Mouse (Mus musculus): ENCODE data around the gene Ankrd39. TPM values are rescaled to one million over a fixed set of nuclear protein-coding genes. Genes with fewer than 3 reads are reported as not detected.
"Not testable (repeated sequence)": the region's sequence is repeated elsewhere in the genome, so short reads cannot be mapped to it uniquely, and the experiment has no call there.

Ankrd39 gene
- polyA plus RNA-seq, 1 experiment from 2014 or later, result 27.3 TPM

GRCm38 (mm10) chr1:36548771-36549170 is 1.5 kb upstream of the Ankrd39 start:
- Histone ChIP-seq H3K27me3 (no peaks in the 10 kb centered on the region), H3K27ac (peak overlapping the region; percentile 89), H3K4me3 (peak overlapping the region; percentile 9; the same call in 1 of the 2 replicates), H3K36me3 (peaks cover 57% of the 10 kb centered on the region), H3K9ac (peak overlapping the region; percentile 55), H3K9me3 (no peaks in the 10 kb centered on the region), H3K4me2 (peak overlapping the region; percentile 24; the same call in 1 of the 2 replicates), H3K4me1 (peaks cover 48% of the 10 kb centered on the region)
- 29% methylated on average over 8 of the region's 8 CpGs for WGBS
- ATAC-seq (ENCODE audit: insufficient number of reproducible peaks, insufficient read depth, low FRiP score, low TSS enrichment, low read depth), result no peak

DNA sequence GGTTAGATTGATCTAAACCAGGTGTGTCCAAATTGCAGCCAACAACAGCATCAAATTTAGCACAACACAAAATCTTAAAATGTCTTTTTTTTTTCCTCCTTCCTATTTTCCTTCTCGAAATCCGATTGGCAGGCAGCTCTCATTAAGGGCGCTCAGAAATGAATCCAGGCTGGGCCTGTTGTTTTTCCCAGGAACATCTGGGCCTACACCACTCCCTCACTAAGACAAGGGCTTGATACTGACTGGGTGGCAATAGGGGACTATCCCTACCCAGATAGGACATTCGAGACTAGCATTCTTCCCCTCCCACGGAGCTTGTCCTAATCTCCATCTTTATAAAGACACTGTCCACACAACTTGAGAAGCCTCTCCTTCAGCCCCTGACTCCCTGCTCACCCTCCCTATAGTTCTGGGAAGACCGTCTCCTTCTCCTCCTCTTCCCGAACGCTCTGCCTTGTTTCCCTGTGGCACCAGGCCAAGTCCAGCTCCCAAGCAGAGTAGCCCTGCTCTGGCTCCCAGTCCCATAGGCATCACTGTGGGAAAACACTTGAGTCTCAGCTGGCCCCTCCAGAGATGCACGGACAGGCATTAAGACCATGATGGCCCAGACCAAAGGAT is 845 bp upstream of the Ankrd39 start:
- peak overlapping the region; percentile 57 for H3K9ac ChIP-seq
- no peaks in the 10 kb centered on the region for H3K27me3 ChIP-seq
- no peak for ATAC-seq (ENCODE audit: insufficient number of reproducible peaks, insufficient read depth, low FRiP score, low TSS enrichment, low read depth)
- peak overlapping the region; percentile 38; the same call in 1 of the 2 replicates for H3K4me2 ChIP-seq
- H3K4me3 ChIP-seq, result no peak overlapping the region
- peaks cover 54% of the 10 kb centered on the region for H3K4me1 ChIP-seq
- peaks cover 51% of the 10 kb centered on the region for H3K36me3 ChIP-seq
- H3K9me3 ChIP-seq, result no peaks in the 10 kb centered on the region
- 22% methylated on average over 9 of the region's 9 CpGs for WGBS
- peak overlapping the region; percentile 89 for H3K27ac ChIP-seq

GRCm38 (mm10) chr1:36545845-36546600 is 1.2 kb downstream of the Ankrd39 start:
- Histone ChIP-seq H3K9me3 (no peaks in the 10 kb centered on the region), H3K4me1 (peaks cover 54% of the 10 kb centered on the region), H3K27me3 (no peaks in the 10 kb centered on the region), H3K36me3 (peaks cover 46% of the 10 kb centered on the region), H3K27ac (no peak overlapping the region), H3K9ac (peak overlapping the region; percentile 78), H3K4me3 (peak overlapping the region; percentile 71), H3K4me2 (peak overlapping the region; percentile 74)
- no peak for ATAC-seq (ENCODE audit: insufficient number of reproducible peaks, insufficient read depth, low FRiP score, low TSS enrichment, low read depth)
- WGBS, result 72% methylated on average over 19 of the region's 19 CpGs

DNA sequence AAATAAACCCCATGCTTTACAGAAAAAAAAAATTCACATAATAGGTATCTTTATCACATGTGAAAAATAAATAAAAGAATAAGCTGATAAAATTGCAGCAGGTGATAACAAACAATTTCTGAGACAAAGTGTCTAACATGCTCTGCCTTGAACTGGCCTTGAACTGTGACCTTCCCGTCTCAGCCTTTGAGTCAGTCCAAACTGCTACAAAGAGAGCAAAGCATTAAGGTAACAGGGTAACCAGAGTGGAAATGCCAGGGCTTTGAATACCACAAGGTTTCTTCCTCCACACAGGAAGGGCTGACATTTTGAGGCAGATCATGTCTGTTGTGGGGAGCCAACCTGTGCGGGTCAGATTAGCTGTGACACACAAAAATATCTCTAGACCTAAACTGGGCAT is 1.9 kb downstream of the Ankrd39 start:
- Histone ChIP-seq H3K4me3 (no peak overlapping the region), H3K9me3 (no peaks in the 10 kb centered on the region), H3K27ac (no peak overlapping the region), H3K4me1 (peaks cover 51% of the 10 kb centered on the region), H3K27me3 (no peaks in the 10 kb centered on the region), H3K36me3 (peaks cover 45% of the 10 kb centered on the region), H3K4me2 (no peak overlapping the region), H3K9ac (no peak overlapping the region)
- ATAC-seq (ENCODE audit: insufficient number of reproducible peaks, insufficient read depth, low FRiP score, low TSS enrichment, low read depth), result no peak
- WGBS, result 71% methylated on average over 2 of the region's 2 CpGs

DNA sequence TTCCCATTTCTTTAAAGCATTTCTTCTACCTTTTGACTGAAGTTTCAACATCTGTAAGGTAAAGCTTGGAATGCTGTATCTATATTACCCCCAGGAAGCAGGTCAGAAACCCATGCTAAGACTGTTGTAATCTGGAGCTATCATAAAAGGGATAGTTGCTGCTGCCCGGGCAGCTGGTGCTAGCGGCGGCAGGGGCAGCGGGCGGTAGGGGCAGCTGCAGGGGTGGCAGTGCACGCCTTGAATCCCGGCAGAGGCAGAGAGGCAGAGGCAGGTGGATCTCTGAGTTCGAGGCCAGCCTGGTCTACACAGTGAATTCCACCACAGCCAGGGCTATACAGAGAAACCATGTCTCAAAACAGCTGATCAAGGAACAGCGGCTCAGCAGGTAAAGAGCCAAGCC is 4.3 kb downstream of the Ankrd39 start:
- H3K27me3 ChIP-seq, result no peaks in the 10 kb centered on the region
- peaks cover 26% of the 10 kb centered on the region for H3K4me1 ChIP-seq
- H3K9ac ChIP-seq, result no peak overlapping the region
- no peak overlapping the region for H3K27ac ChIP-seq
- H3K36me3 ChIP-seq, result peaks cover 44% of the 10 kb centered on the region
- ATAC-seq (ENCODE audit: insufficient number of reproducible peaks, insufficient read depth, low FRiP score, low TSS enrichment, low read depth), result no peak
- no peak overlapping the region for H3K4me2 ChIP-seq
- no peaks in the 10 kb centered on the region for H3K9me3 ChIP-seq
- H3K4me3 ChIP-seq, result no peak overlapping the region
- 92% methylated on average over 9 of the region's 9 CpGs for WGBS

GRCm38 (mm10) chr1:36541844-36542243 is 5.4 kb downstream of the Ankrd39 start:
- Histone ChIP-seq H3K27me3 (no peaks in the 10 kb centered on the region), H3K4me1 (peaks cover 18% of the 10 kb centered on the region), H3K36me3 (peaks cover 47% of the 10 kb centered on the region), H3K4me3 (no peak overlapping the region), H3K27ac (no peak overlapping the region), H3K4me2 (no peak overlapping the region), H3K9ac (no peak overlapping the region), H3K9me3 (no peaks in the 10 kb centered on the region)
- WGBS, result 96% methylated on average over 16 of the region's 16 CpGs
- no peak; the same call in 1 of the 2 replicates for ATAC-seq (ENCODE audit: insufficient number of reproducible peaks, insufficient read depth, low FRiP score, low TSS enrichment, low read depth)

DNA sequence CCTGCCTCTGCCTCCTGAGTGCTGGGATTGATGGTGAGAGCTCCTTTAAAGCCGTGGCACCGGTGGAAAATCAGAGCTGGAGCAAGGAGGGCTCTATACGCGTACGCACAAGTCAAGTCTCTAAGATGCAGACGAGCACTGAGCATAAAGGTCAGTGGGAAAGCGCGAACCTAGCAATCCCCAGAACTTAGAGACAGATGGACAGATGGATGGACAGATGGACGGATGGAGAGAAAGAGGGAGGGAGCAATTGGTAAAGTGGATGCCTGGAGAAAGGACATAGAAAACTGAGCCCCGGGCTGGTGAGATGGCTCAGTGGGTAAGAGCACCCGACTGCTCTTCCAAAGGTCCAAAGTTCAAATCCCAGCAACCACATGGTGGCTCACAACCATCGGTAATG is 6.4 kb downstream of the Ankrd39 start:
- H3K4me2 ChIP-seq, result no peak overlapping the region
- peaks cover 12% of the 10 kb centered on the region for H3K4me1 ChIP-seq
- H3K27me3 ChIP-seq, result no peaks in the 10 kb centered on the region
- WGBS, result 92% methylated on average over 12 of the region's 12 CpGs
- no peak overlapping the region for H3K9ac ChIP-seq
- H3K4me3 ChIP-seq, result no peak overlapping the region
- ATAC-seq (ENCODE audit: insufficient number of reproducible peaks, insufficient read depth, low FRiP score, low TSS enrichment, low read depth), result no peak
- H3K36me3 ChIP-seq, result peaks cover 47% of the 10 kb centered on the region
- H3K27ac ChIP-seq, result no peak overlapping the region
- H3K9me3 ChIP-seq, result no peaks in the 10 kb centered on the region

DNA sequence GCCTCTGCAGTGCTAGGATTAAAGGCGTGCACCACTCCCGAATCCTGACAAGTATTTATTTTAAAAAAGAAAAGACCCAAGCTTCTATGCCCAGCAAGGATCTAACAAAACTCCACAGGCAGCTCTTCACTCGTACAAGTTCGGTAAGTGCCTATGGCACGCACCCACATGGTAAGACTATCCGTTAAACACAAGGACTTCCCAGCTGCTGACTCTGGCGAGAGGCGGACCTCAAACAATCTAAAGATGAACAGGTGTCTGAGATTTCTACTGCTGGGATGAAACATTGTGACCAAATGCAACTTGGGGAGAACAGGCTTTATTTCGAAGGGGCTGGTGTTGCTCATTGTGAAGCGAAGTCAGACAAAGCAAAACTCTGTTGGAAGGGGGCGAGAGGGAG is 7.1 kb downstream of the Ankrd39 start:
- no peak overlapping the region for H3K4me3 ChIP-seq
- 91% methylated on average over 11 of the region's 11 CpGs for WGBS
- H3K27me3 ChIP-seq, result no peaks in the 10 kb centered on the region
- no peak overlapping the region for H3K27ac ChIP-seq
- H3K4me1 ChIP-seq, result peaks cover 12% of the 10 kb centered on the region
- H3K4me2 ChIP-seq, result no peak overlapping the region
- no peak for ATAC-seq (ENCODE audit: insufficient number of reproducible peaks, insufficient read depth, low FRiP score, low TSS enrichment, low read depth)
- no peak overlapping the region for H3K9ac ChIP-seq
- H3K9me3 ChIP-seq, result no peaks in the 10 kb centered on the region
- peaks cover 47% of the 10 kb centered on the region for H3K36me3 ChIP-seq

DNA sequence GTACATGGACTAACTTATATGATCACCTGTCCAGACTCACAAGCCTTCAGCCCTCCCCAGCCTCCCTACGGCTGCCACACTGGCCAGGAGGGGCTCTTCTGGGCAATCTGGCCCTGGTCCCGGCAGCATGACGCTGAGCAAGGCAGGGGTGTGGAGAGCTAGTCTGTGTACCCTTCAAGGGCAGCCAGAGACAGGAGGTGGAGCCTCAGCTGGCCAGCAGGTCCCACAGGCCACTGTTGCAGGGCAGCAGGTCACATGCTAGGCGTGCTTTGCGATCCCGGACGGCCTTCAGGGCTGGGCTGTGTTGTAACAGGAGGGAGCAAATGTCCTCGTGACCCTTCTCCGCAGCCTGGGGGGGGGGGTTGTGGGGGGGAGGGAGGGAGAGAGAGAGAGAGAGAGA is 8.1 kb downstream of the Ankrd39 start, which contains the start of gene Gm42417:
Gm42417 (minus strand) TSS at position 244 of the 400 bp plus-strand sequence.
- Histone ChIP-seq H3K27me3 (no peaks in the 10 kb centered on the region), H3K9me3 (no peaks in the 10 kb centered on the region), H3K4me1 (peaks cover 14% of the 10 kb centered on the region), H3K36me3 (peaks cover 47% of the 10 kb centered on the region), H3K9ac (no peak within 1 kb of the TSS), H3K27ac (no peak within 1 kb of the TSS), H3K4me3 (no peak within 1 kb of the TSS), H3K4me2 (no peak within 1 kb of the TSS)
- no peak for ATAC-seq (ENCODE audit: insufficient number of reproducible peaks, insufficient read depth, low FRiP score, low TSS enrichment, low read depth)
- 56% methylated on average over 9 of the region's 9 CpGs for WGBS

- Histone ChIP-seq H3K27me3 (no peaks in the 10 kb centered on the region), H3K36me3 (peaks cover 47% of the 10 kb centered on the region), H3K9me3 (no peaks in the 10 kb centered on the region), H3K4me1 (peaks cover 14% of the 10 kb centered on the region), H3K4me3 (no peak overlapping the region), H3K27ac (no peak overlapping the region), H3K4me2 (no peak overlapping the region), H3K9ac (no peak overlapping the region)
- WGBS, result 80% methylated on average over 4 of the region's 4 CpGs
- ATAC-seq (ENCODE audit: insufficient number of reproducible peaks, insufficient read depth, low FRiP score, low TSS enrichment, low read depth), result no peak
These were observed 8.5 kb downstream of the Ankrd39 start for GRCm38 (mm10) chr1:36538727-36539126.

DNA sequence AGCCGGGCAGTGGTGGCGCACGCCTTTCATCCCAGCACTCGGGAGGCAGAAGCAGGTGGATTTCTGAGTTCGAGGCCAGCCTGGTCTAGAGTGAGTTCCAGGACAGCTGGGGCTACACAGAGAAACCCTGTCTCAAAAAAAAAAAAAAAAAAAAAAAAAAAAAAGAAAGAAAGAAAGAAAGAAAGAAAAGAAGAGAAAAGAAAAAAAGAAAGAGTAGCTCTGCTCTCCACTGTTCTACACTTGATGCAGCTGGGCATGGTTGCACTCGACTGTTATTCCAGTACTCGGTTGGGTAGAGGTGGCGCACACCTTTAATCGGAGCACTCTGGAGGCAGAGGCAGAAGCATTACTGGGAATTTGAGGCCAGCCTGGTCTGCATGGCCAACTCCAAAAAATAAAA is 10.5 kb downstream of the Ankrd39 start, which contains the start of gene Ankrd23:
Ankrd23 (minus strand) TSS at position 101 of the 400 bp plus-strand sequence.
- not testable (repeated sequence) for H3K27me3 ChIP-seq; H3K27ac ChIP-seq; ATAC-seq (ENCODE audit: insufficient number of reproducible peaks, insufficient read depth, low FRiP score, low TSS enrichment, low read depth); H3K4me3 ChIP-seq; H3K9me3 ChIP-seq; H3K9ac ChIP-seq; H3K4me2 ChIP-seq
- Histone ChIP-seq H3K4me1 (0 out of 2 replicates have a peak, but pooled peaks cover 13% of the 10 kb centered on the region), H3K36me3 (peaks cover 37% of the 10 kb centered on the region)
- 91% methylated on average over 9 of the region's 9 CpGs for WGBS

- ATAC-seq (ENCODE audit: insufficient number of reproducible peaks, insufficient read depth, low FRiP score, low TSS enrichment, low read depth), result no peak
- 56% methylated on average over 8 of the region's 8 CpGs for WGBS
- peaks cover 37% of the 10 kb centered on the region for H3K36me3 ChIP-seq
- no peak overlapping the region for H3K9ac ChIP-seq
- H3K9me3 ChIP-seq, result no peaks in the 10 kb centered on the region
- H3K27me3 ChIP-seq, result no peaks in the 10 kb centered on the region
- no peak overlapping the region for H3K27ac ChIP-seq
- H3K4me2 ChIP-seq, result no peak overlapping the region
- 0 out of 2 replicates have a peak, but pooled peaks cover 13% of the 10 kb centered on the region for H3K4me1 ChIP-seq
- no peak overlapping the region for H3K4me3 ChIP-seq
These were observed 10.9 kb downstream of the Ankrd39 start for GRCm38 (mm10) chr1:36536397-36536728.

Measured in embryonic facial prominence, embryonic 13.5 days (tissue).